In the genomic region with DNA sequence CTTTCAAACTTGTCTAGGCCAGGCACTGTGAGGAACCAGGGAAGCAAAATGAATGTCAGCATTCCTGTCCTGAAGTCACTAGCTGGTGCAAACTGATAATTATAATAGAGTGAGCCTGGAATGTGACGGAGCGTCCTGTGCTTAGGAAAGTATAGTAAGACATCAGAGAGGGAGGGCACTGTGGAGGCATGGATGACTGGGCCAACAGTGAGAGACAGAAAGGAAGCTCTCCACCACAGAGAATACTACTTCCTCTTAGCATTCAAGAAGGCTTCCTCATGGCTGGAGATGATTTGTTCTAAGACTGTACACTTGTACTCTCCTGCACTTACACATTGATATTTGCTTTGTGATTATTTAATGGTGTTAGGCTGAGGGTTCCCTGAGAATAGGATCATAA, we compare ENCODE assay signal across 29 mouse cellular contexts. TPM values are rescaled to one million over a fixed set of nuclear protein-coding genes. Genes with fewer than 3 reads are reported as not detected.
DNase-seq lines count a peak whose midpoint lies in the region; ATAC-seq and TF ChIP-seq lines count a peak whose summit lies in the region.
"Had no signal": no experiment of that assay in that cellular context is flagged by ENCODE, and none has a peak within 500 bp of the region (broad histone marks: within the 10 kb centered on the region; RNA-seq: fewer than 3 reads in every experiment).

No protein-coding gene starts in this region.

- TF ChIP-seq CTCF in bone marrow macrophage, adult 2 months (IDR thresholded peaks at IDR 0.05; ENCODE audit: low read depth, low read length), result no peak

- H3K4me3 ChIP-seq in bone marrow macrophage, adult 2 months (ENCODE audit: insufficient read depth, low read length), result no peak overlapping the region
- H3K4me3 ChIP-seq: embryonic facial prominence, embryonic 15.5 days; forebrain, embryonic 12.5 days; hindbrain, embryonic 12.5 days; limb, embryonic 15.5 days; liver, embryonic 15.5 days; neural tube, embryonic 15.5 days had no signal

- no peak for TF ChIP-seq POLR2A in bone marrow macrophage, adult 2 months (IDR thresholded peaks at IDR 0.05; ENCODE audit: borderline replicate concordance, low read depth, low read length)

- peak; percentile 38 for ATAC-seq in megakaryocyte progenitor cell, adult 5-6 weeks (replicated peaks; ENCODE audit: poor library complexity)
- ATAC-seq in erythroid progenitor cell, adult 5-6 weeks (replicated peaks; ENCODE audit: low FRiP score, poor library complexity, severe bottlenecking), result no peak
- ATAC-seq: activated CD4-positive, CD25-positive, alpha-beta regulatory T cell, adult 4 months had no signal

- H3K4me1 ChIP-seq in bone marrow macrophage, adult 2 months (ENCODE audit: control insufficient read depth, insufficient read depth, low read length), result peaks cover 22% of the 10 kb centered on the region

- H3K27ac ChIP-seq in bone marrow macrophage, adult 2 months (ENCODE audit: insufficient read depth, low read depth, low read length), result peak overlapping the region; percentile 78
- H3K27ac ChIP-seq: embryonic facial prominence, embryonic 15.5 days; forebrain, embryonic 12.5 days; hindbrain, embryonic 12.5 days; limb, embryonic 15.5 days; liver, embryonic 15.5 days; neural tube, embryonic 15.5 days had no signal

- peak; percentile 10 for DNase-seq in lung, postnatal 10 days
- DNase-seq in lung, postnatal 14 days, result no peak
- DNase-seq in A20 (ENCODE audit: low read depth, low spot score), result peak; percentile 74
- no peak for DNase-seq in layer of hippocampus, adult 18-20 months (ENCODE audit: low spot score in 2 of 2)
- no peak for DNase-seq in thymus, postnatal 14 days
- DNase-seq: adrenal gland, postnatal 14 days; cerebellum, adult 11 months; cerebellum, postnatal 14 days; gastrocnemius, postnatal 10 days; kidney, adult 18-20 months; kidney, postnatal 10 days; midbrain, embryonic 14.5 days; right cerebral cortex, postnatal 25 days; thymus, adult 2 months had no signal

RNA-seq across cellular contexts. Expression of a gene that starts 2.9 kb away (rescaled TPM):
- polyA plus RNA-seq in bone marrow macrophage, adult 2 months (2012; ENCODE audit: insufficient read depth, insufficient read length, missing spikeins), result 291 and 299 TPM in 2 replicates
- 283 and 297 TPM in 2 replicates for total RNA-seq in megakaryocyte progenitor cell, adult 5-6 weeks (2015)
- 545 and 751 TPM in 2 replicates for total RNA-seq in megakaryocyte progenitor cell, adult 5-6 weeks (2017)
- 107 and 167 TPM in 2 replicates for total RNA-seq in erythroid progenitor cell, adult 5-6 weeks (2015; ENCODE audit: low replicate concordance)
- total RNA-seq in erythroid progenitor cell, adult 5-6 weeks (2017; ENCODE audit: low replicate concordance), result 273 and 323 TPM in 2 replicates
- 100 to 1,000 TPM; 228 to 240 TPM for total RNA-seq in layer of hippocampus, adult 18-20 months (2021)

RNA-seq across cellular contexts. Expression of a gene that starts 21.8 kb away (rescaled TPM):
- 53.6 and 54.2 TPM in 2 replicates for polyA plus RNA-seq in bone marrow macrophage, adult 2 months (2012; ENCODE audit: insufficient read depth, insufficient read length, missing spikeins)
- 36.6 and 41.4 TPM in 2 replicates for total RNA-seq in megakaryocyte progenitor cell, adult 5-6 weeks (2015)
- 14.5 and 19.5 TPM in 2 replicates for total RNA-seq in megakaryocyte progenitor cell, adult 5-6 weeks (2017)
- total RNA-seq in erythroid progenitor cell, adult 5-6 weeks (2015; ENCODE audit: low replicate concordance), result 3.4 and 6.8 TPM in 2 replicates
- 0.61 and 4.2 TPM in 2 replicates for total RNA-seq in erythroid progenitor cell, adult 5-6 weeks (2017; ENCODE audit: low replicate concordance)
- 10 to 100 TPM; 64.1 to 65.3 TPM for total RNA-seq in layer of hippocampus, adult 18-20 months (2021)

RNA-seq across cellular contexts. Expression of a gene that starts 40.7 kb away (rescaled TPM):
- polyA plus RNA-seq in bone marrow macrophage, adult 2 months (2012; ENCODE audit: insufficient read depth, insufficient read length, missing spikeins), result 95.5 and 101 TPM in 2 replicates
- 65.6 and 65.7 TPM in 2 replicates for total RNA-seq in megakaryocyte progenitor cell, adult 5-6 weeks (2015)
- total RNA-seq in megakaryocyte progenitor cell, adult 5-6 weeks (2017), result 60.8 and 77.7 TPM in 2 replicates
- total RNA-seq in erythroid progenitor cell, adult 5-6 weeks (2015; ENCODE audit: low replicate concordance), result 33.9 and 46.5 TPM in 2 replicates
- total RNA-seq in erythroid progenitor cell, adult 5-6 weeks (2017; ENCODE audit: low replicate concordance), result 9.7 and 23.7 TPM in 2 replicates
- 10 to 100 TPM; 50.5 to 65.4 TPM for total RNA-seq in layer of hippocampus, adult 18-20 months (2021)

RNA-seq across cellular contexts. Expression of a gene that starts 53.4 kb away (rescaled TPM):
- polyA plus RNA-seq in bone marrow macrophage, adult 2 months (2012; ENCODE audit: insufficient read depth, insufficient read length, missing spikeins), result not detected in 2 replicates
- not detected in 2 replicates for total RNA-seq in megakaryocyte progenitor cell, adult 5-6 weeks (2015)
- not detected in 2 replicates for total RNA-seq in megakaryocyte progenitor cell, adult 5-6 weeks (2017)
- not detected in 2 replicates for total RNA-seq in erythroid progenitor cell, adult 5-6 weeks (2015; ENCODE audit: low replicate concordance)
- not detected in 2 replicates for total RNA-seq in erythroid progenitor cell, adult 5-6 weeks (2017; ENCODE audit: low replicate concordance)
- total RNA-seq in layer of hippocampus, adult 18-20 months (2021), result not detected
- total RNA-seq: gastrocnemius, postnatal 10 days; layer of hippocampus, adult 8-10 months; left cerebral cortex, postnatal 36 days had no signal
- polyA plus RNA-seq: activated CD4-positive, CD25-positive, alpha-beta regulatory T cell, adult 4 months; forebrain, embryonic 12.5 days; hindbrain, embryonic 12.5 days; limb, embryonic 15.5 days; stomach, embryonic 14.5 days; urinary bladder, adult 2 months had no signal

RNA-seq across cellular contexts. Expression of a gene that starts 56.5 kb away (rescaled TPM):
- not detected in 2 replicates for polyA plus RNA-seq in bone marrow macrophage, adult 2 months (2012; ENCODE audit: insufficient read depth, insufficient read length, missing spikeins)
- total RNA-seq in megakaryocyte progenitor cell, adult 5-6 weeks (2015), result not detected in 2 replicates
- total RNA-seq in megakaryocyte progenitor cell, adult 5-6 weeks (2017), result not detected in 2 replicates
- total RNA-seq in erythroid progenitor cell, adult 5-6 weeks (2015; ENCODE audit: low replicate concordance), result not detected in 2 replicates
- not detected in 2 replicates for total RNA-seq in erythroid progenitor cell, adult 5-6 weeks (2017; ENCODE audit: low replicate concordance)
- not detected for total RNA-seq in layer of hippocampus, adult 18-20 months (2021)
- total RNA-seq: adrenal gland, postnatal 14 days; layer of hippocampus, adult 8-10 months; left cerebral cortex, postnatal 36 days had no signal
- polyA plus RNA-seq: forebrain, embryonic 12.5 days; heart, postnatal 0 days; hindbrain, embryonic 12.5 days; midbrain, embryonic 14.5 days; stomach, embryonic 14.5 days had no signal

Comparison
In these comparisons a context has a peak if more than half of its experiments do, and no peak if none do; other contexts are left out.
1. DNase-seq: peak in lung, postnatal 10 days (single experiment) and A20 (single experiment); none in lung, postnatal 14 days (single experiment), layer of hippocampus, adult 18-20 months (0 of 2) and thymus, postnatal 14 days (single experiment).